Mouse (Mus musculus) limb, embryonic 15.5 days (tissue): ENCODE data around the gene Dppa1. TPM values are rescaled to one million over a fixed set of nuclear protein-coding genes. Genes with fewer than 3 reads are reported as not detected.
"Not testable (repeated sequence)": the region's sequence is repeated elsewhere in the genome, so short reads cannot be mapped to it uniquely, and the experiment has no call there.

Experiments
- ATAC-seq: fragments of 200-750 bp; cut with Nextera tagmentation; 2 replicates; pipeline ENCODE4 v1.8.0; 2017; ENCODE audit warnings: low read depth, moderate TSS enrichment; ENCODE audit not compliant: insufficient number of reproducible peaks, low FRiP score, low TSS enrichment
- H3K27ac ChIP-seq: fragments of 300-500 bp; sonication (generic); 2 replicates; pipeline ENCODE4 v1.5.1; 2015; ENCODE audit warnings: moderate library complexity, mild to moderate bottlenecking, inconsistent platforms
- H3K27me3 ChIP-seq: fragments of 300-500 bp; sonication (generic); 2 replicates; pipeline ENCODE4 v1.6.1; 2015; ENCODE audit warnings: inconsistent platforms
- H3K36me3 ChIP-seq: fragments of 300-500 bp; sonication (generic); 2 replicates; pipeline ENCODE4 v1.6.1; 2015; ENCODE audit warnings: inconsistent platforms
- H3K4me1 ChIP-seq: fragments of 300-500 bp; sonication (generic); 2 replicates; pipeline ENCODE4 v1.6.1; 2015; ENCODE audit warnings: inconsistent platforms
- H3K4me2 ChIP-seq: fragments of 300-500 bp; sonication (generic); 2 replicates; pipeline ENCODE4 v1.6.1; 2015; ENCODE audit warnings: mild to moderate bottlenecking, inconsistent platforms
- H3K4me3 ChIP-seq: fragments of 300-500 bp; sonication (generic); 2 replicates; pipeline ENCODE4 v1.5.1; 2015; ENCODE audit warnings: mild to moderate bottlenecking, inconsistent platforms
- H3K9ac ChIP-seq: fragments of 300-500 bp; sonication (generic); 2 replicates; pipeline ENCODE4 v1.6.1; 2015; ENCODE audit warnings: inconsistent platforms
- H3K9me3 ChIP-seq: fragments of 300-500 bp; sonication (generic); 2 replicates; pipeline ENCODE4 v1.6.1; 2016; ENCODE audit warnings: inconsistent platforms
- WGBS: fragments of 180-500 bp; shearing (Covaris S2); methylation state at CpG from one replicate; pipeline ENCODE4 v1.1.7; 2015; 5-methylcytosine and 5-hydroxymethylcytosine counted together
- polyA plus RNA-seq: library from polyadenylated mRNA; unstranded; fragments of >200 nt; fragmentation: Nextera tagmentation; extraction: Ambion mirVana; gene quantifications from 2 replicates; pipeline ENCODE4 v1.2.1, GENCODE M21; 2015

Gene Dppa1
- not detected in 2 replicates for polyA plus RNA-seq

- no peak within 1 kb of the TSS for H3K9ac ChIP-seq
- 14% methylated on average over 2 of the region's 2 CpGs for WGBS
- no peaks in the 10 kb centered on the region for H3K27me3 ChIP-seq
- H3K4me1 ChIP-seq = no peaks in the 10 kb centered on the region
- H3K4me2 ChIP-seq = no peak within 1 kb of the TSS
- H3K4me3 ChIP-seq = no peak within 1 kb of the TSS
- ATAC-seq = no peak
- H3K9me3 ChIP-seq = no peaks in the 10 kb centered on the region
- no peaks in the 10 kb centered on the region for H3K36me3 ChIP-seq
- no peak within 1 kb of the TSS for H3K27ac ChIP-seq
These were observed at the start of gene Dppa1 for GRCm38 (mm10) chr11:46629211-46629795. TSS of gene Dppa1 (minus strand) at chr11:46629261.

GRCm38 (mm10) chr11:46667938-46668337 is 38.9 kb upstream of the Dppa1 start:
- Histone ChIP-seq H3K4me1 (no peaks in the 10 kb centered on the region), H3K9ac (no peak overlapping the region), H3K9me3 (no peaks in the 10 kb centered on the region), H3K4me3 (no peak overlapping the region), H3K27me3 (no peaks in the 10 kb centered on the region), H3K27ac (no peak overlapping the region), H3K36me3 (no peaks in the 10 kb centered on the region), H3K4me2 (no peak overlapping the region)
- WGBS = 77% methylated on average over 2 of the region's 2 CpGs
- no peak for ATAC-seq

DNA sequence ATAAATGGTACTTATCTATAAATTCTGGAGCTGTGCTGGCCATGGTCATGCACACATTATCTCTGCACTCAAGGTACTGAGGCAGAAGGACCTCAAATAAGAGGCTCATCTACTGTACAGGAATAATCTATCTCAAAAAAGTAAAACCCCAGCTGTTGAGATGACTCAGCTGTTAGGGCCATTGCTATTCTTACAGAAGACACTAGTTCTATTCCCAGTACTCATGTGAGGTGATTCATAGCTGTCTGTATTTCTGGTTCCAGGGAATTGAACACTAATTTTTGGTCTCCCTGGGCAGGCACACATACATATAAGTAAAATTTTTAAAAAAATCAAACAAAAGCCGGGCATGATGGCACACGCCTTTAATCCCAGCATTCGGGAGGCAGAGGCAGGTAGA is 38.0 kb upstream of the Dppa1 start:
- 90% methylated on average over 3 of the region's 3 CpGs for WGBS
- H3K27ac ChIP-seq = no peak overlapping the region
- H3K27me3 ChIP-seq = no peaks in the 10 kb centered on the region
- no peak overlapping the region for H3K4me3 ChIP-seq
- H3K9ac ChIP-seq = no peak overlapping the region
- ATAC-seq = no peak
- H3K36me3 ChIP-seq = no peaks in the 10 kb centered on the region
- no peaks in the 10 kb centered on the region for H3K4me1 ChIP-seq
- no peaks in the 10 kb centered on the region for H3K9me3 ChIP-seq
- no peak overlapping the region for H3K4me2 ChIP-seq

- no peak overlapping the region for H3K4me2 ChIP-seq
- 62% methylated on average over 6 of the region's 6 CpGs for WGBS
- no peaks in the 10 kb centered on the region for H3K4me1 ChIP-seq
- no peaks in the 10 kb centered on the region for H3K9me3 ChIP-seq
- ATAC-seq = no peak
- H3K27ac ChIP-seq = no peak overlapping the region
- no peaks in the 10 kb centered on the region for H3K36me3 ChIP-seq
- no peak overlapping the region for H3K9ac ChIP-seq
- H3K27me3 ChIP-seq = no peaks in the 10 kb centered on the region
- no peak overlapping the region for H3K4me3 ChIP-seq
These were observed 36.8 kb upstream of the Dppa1 start for GRCm38 (mm10) chr11:46665599-46666522.

DNA sequence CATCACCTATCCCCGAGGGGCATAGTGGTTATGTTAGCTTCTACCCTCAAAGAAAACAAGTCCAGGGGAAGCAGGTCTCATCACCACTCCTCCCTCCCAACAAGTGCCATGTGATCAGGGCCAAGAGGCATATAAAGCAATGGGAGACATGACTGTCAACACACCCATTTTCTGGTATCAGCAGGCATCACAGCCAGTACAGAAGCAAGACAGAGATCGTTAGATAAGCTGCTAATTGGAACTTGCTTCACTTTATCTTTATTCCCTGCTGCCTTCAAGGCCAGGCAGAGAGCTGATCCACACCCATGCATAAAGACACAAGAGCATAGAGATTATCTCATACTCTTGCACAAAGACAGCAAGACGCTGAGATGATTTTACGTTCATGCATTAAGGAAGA is 34.2 kb upstream of the Dppa1 start:
- 70% methylated on average over 4 of the region's 4 CpGs for WGBS
- Histone ChIP-seq H3K27ac (no peak overlapping the region), H3K4me3 (no peak overlapping the region), H3K4me1 (no peaks in the 10 kb centered on the region), H3K9me3 (no peaks in the 10 kb centered on the region), H3K27me3 (no peaks in the 10 kb centered on the region), H3K9ac (no peak overlapping the region), H3K36me3 (no peaks in the 10 kb centered on the region), H3K4me2 (no peak overlapping the region)
- no peak for ATAC-seq

- Histone ChIP-seq H3K27me3 (no peaks in the 10 kb centered on the region), H3K9me3 (no peaks in the 10 kb centered on the region), H3K36me3 (no peaks in the 10 kb centered on the region), H3K4me3 (no peak overlapping the region), H3K4me1 (no peaks in the 10 kb centered on the region), H3K9ac (no peak overlapping the region), H3K27ac (no peak overlapping the region), H3K4me2 (no peak overlapping the region)
- WGBS = 85% methylated on average over 3 of the region's 3 CpGs
- ATAC-seq = no peak
These were observed 23.4 kb upstream of the Dppa1 start for GRCm38 (mm10) chr11:46652476-46652875.

DNA sequence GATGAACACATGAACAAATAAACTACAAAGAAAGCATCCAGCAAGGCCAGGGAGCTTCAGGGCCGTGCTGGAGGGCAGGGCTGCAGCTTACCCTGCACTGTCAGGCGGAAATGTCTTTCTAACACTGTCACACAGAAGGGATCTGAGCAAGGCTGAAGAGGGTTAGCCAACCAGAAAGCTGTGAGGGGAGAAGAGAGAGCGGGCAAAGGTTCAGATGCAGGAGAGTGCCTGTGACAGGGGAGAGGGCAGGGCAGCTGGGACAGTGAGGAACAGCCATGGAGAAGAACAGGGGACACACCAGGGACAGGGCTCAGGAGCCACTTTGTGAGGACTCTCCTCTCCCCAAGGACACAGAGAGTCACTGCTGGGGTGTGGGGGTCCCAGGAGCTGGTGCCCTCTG is 20.6 kb upstream of the Dppa1 start:
- not testable (repeated sequence) for ATAC-seq, H3K4me1 ChIP-seq, H3K27ac ChIP-seq, H3K9me3 ChIP-seq, H3K4me3 ChIP-seq, H3K27me3 ChIP-seq, H3K4me2 ChIP-seq, H3K36me3 ChIP-seq, H3K9ac ChIP-seq
- WGBS = 51% methylated on average over 3 of the region's 3 CpGs

GRCm38 (mm10) chr11:46644824-46645223 is 15.8 kb upstream of the Dppa1 start:
- H3K36me3 ChIP-seq = no peaks in the 10 kb centered on the region
- H3K4me2 ChIP-seq = no peak overlapping the region
- H3K9ac ChIP-seq = no peak overlapping the region
- H3K27ac ChIP-seq = no peak overlapping the region
- H3K9me3 ChIP-seq = no peaks in the 10 kb centered on the region
- no peak overlapping the region for H3K4me3 ChIP-seq
- H3K27me3 ChIP-seq = no peaks in the 10 kb centered on the region
- ATAC-seq = no peak
- 67% methylated on average over 1 of the region's 1 CpGs for WGBS
- no peaks in the 10 kb centered on the region for H3K4me1 ChIP-seq

GRCm38 (mm10) chr11:46636568-46636967 is 7.5 kb upstream of the Dppa1 start:
- H3K9ac ChIP-seq = no peak overlapping the region
- no peak overlapping the region for H3K4me3 ChIP-seq
- no peaks in the 10 kb centered on the region for H3K9me3 ChIP-seq
- H3K27me3 ChIP-seq = no peaks in the 10 kb centered on the region
- WGBS = 82% methylated on average over 3 of the region's 3 CpGs
- no peak overlapping the region for H3K27ac ChIP-seq
- H3K36me3 ChIP-seq = no peaks in the 10 kb centered on the region
- no peak for ATAC-seq
- H3K4me1 ChIP-seq = no peaks in the 10 kb centered on the region
- H3K4me2 ChIP-seq = no peak overlapping the region

DNA sequence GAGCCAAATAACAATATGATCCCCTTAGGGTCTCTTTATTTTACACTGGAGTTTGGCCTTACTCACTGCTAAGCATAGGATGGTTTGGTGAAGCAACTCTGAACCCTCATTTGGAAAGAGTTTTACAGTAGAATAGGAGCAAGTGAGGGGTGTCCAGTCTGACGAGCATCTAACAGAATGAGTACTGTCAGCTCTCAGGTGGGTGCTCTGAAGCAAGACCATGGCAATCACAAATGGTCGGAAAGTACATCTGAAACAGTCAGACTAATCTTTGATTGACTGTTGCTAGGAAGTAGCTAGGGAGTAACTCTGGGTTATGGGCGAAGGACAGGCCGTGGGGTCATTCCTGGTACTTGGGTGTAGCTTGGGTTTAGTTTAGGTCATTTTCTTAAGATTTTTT is 6.5 kb upstream of the Dppa1 start:
- WGBS = 90% methylated on average over 4 of the region's 4 CpGs
- H3K4me3 ChIP-seq, H3K27me3 ChIP-seq, H3K27ac ChIP-seq, H3K4me2 ChIP-seq, H3K9me3 ChIP-seq, H3K36me3 ChIP-seq, ATAC-seq, H3K9ac ChIP-seq, H3K4me1 ChIP-seq: not testable (repeated sequence)

- H3K36me3 ChIP-seq = no peaks in the 10 kb centered on the region
- H3K4me2 ChIP-seq = no peak overlapping the region
- H3K4me3 ChIP-seq = no peak overlapping the region
- ATAC-seq = no peak
- no peaks in the 10 kb centered on the region for H3K4me1 ChIP-seq
- H3K27me3 ChIP-seq = no peaks in the 10 kb centered on the region
- H3K9me3 ChIP-seq = no peaks in the 10 kb centered on the region
- no peak overlapping the region for H3K27ac ChIP-seq
- WGBS = 26% methylated on average over 3 of the region's 3 CpGs
- H3K9ac ChIP-seq = no peak overlapping the region
These were observed 2.6 kb upstream of the Dppa1 start for GRCm38 (mm10) chr11:46631635-46632034.

- Histone ChIP-seq H3K4me1 (no peaks in the 10 kb centered on the region), H3K27me3 (no peaks in the 10 kb centered on the region), H3K4me2 (no peak overlapping the region), H3K36me3 (no peaks in the 10 kb centered on the region), H3K27ac (no peak overlapping the region), H3K4me3 (no peak overlapping the region), H3K9me3 (no peaks in the 10 kb centered on the region), H3K9ac (no peak overlapping the region)
- no peak for ATAC-seq
- 57% methylated on average over 7 of the region's 7 CpGs for WGBS
These were observed 8.5 kb downstream of the Dppa1 start for GRCm38 (mm10) chr11:46620414-46621168.
